Mouse (Mus musculus) adrenal gland, adult (tissue): ENCODE results near the gene Cycs.
"Not testable (repeated sequence)": the region's sequence is repeated elsewhere in the genome, so short reads cannot be mapped to it uniquely, and the experiment has no call there.

Experiments
- DNase-seq, 2 experiments: peaks; one replicate each; pipeline ENCODE4 v3.0.0; 2022 to 2023; ENCODE audit warnings: low spot score in 1 of 2; ENCODE audit not compliant: inconsistent age in 2 of 2

Gene Cycs

GRCm38 (mm10) chr6:50566141-50566996, at the start of gene Cycs:
TSS of gene Cycs (minus strand) at chr6:50566538.
- DNase-seq: peak; percentile 99 to 100

- DNase-seq: peak in 1 of 2 experiments; percentile 50
Observed at GRCm38 (mm10) chr6:50601620-50602019, 35.3 kb upstream of the Cycs start.

GRCm38 (mm10) chr6:50598560-50598959, 32.2 kb upstream of the Cycs start:
- peak in 1 of 2 experiments; percentile 42 for DNase-seq

- peak; percentile 97 to 99 for DNase-seq
Observed at GRCm38 (mm10) chr6:50596301-50597211, 30.2 kb upstream of the Cycs start, which contains the start of gene 4921507P07Rik. TSS of gene 4921507P07Rik (minus strand) at chr6:50596632.

GRCm38 (mm10) chr6:50594372-50594771, 28.0 kb upstream of the Cycs start:
- no peak for DNase-seq

- no peak for DNase-seq
Observed at GRCm38 (mm10) chr6:50593334-50593845, 27.1 kb upstream of the Cycs start.

GRCm38 (mm10) chr6:50590234-50590633, 23.9 kb upstream of the Cycs start:
- no peak for DNase-seq

GRCm38 (mm10) chr6:50588251-50588650, 21.9 kb upstream of the Cycs start:
- peak in 1 of 2 experiments; percentile 85 for DNase-seq

GRCm38 (mm10) chr6:50587412-50587811, 21.1 kb upstream of the Cycs start:
- DNase-seq: no peak

GRCm38 (mm10) chr6:50586316-50586715, 20.0 kb upstream of the Cycs start:
- no peak for DNase-seq

GRCm38 (mm10) chr6:50585733-50586132, 19.4 kb upstream of the Cycs start:
- no peak for DNase-seq

- DNase-seq: no peak
Observed at GRCm38 (mm10) chr6:50571661-50572060, 5.3 kb upstream of the Cycs start.

GRCm38 (mm10) chr6:50566997-50567255, 588 bp upstream of the Cycs start:
- DNase-seq: no peak

- DNase-seq: no peak
Observed at GRCm38 (mm10) chr6:50563651-50564050, 2.7 kb downstream of the Cycs start.

- no peak for DNase-seq
Observed at GRCm38 (mm10) chr6:50562421-50562820, 3.9 kb downstream of the Cycs start.

GRCm38 (mm10) chr6:50560776-50561175, 5.6 kb downstream of the Cycs start:
- no peak for DNase-seq

GRCm38 (mm10) chr6:50558877-50559276, 7.5 kb downstream of the Cycs start:
- DNase-seq: no peak

GRCm38 (mm10) chr6:50557566-50557965, 8.8 kb downstream of the Cycs start:
- no peak for DNase-seq

GRCm38 (mm10) chr6:50554223-50554622, 12.1 kb downstream of the Cycs start:
- DNase-seq: not testable (repeated sequence)

- DNase-seq: no peak
Observed at GRCm38 (mm10) chr6:50552881-50553518, 13.3 kb downstream of the Cycs start.

- no peak for DNase-seq
Observed at GRCm38 (mm10) chr6:50549791-50550190, 16.5 kb downstream of the Cycs start.
